Mouse (Mus musculus): Measurements from ENCODE around the gene Gm3402.
"Not testable (repeated sequence)": the region's sequence is repeated elsewhere in the genome, so short reads cannot be mapped to it uniquely, and the experiment has no call there.

The Gm3402 gene

DNA sequence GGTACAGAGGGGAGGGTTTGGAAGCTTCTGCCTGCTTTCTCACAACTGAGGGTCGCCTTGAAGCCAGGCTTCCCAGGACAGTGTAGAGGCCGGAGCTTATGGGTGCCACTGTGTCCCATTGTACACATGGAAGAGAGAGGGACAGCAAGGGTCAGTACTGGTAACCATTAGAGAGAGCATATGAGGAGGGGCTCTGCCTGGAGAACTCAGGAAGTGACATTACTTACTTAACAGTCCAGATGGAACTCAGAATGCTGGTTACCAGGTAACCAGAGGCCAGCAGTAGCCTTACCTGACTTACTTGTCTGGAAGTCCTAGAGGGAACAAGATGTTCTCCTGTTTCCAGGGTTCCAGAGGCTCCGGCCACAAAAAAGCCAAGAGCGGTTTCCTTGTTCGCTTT lies at the start of gene Gm3402:
Gene Gm3402, plus strand, starts transcription at position 301 of the 400 bp plus-strand sequence.
- CTCF ChIA-PET = not testable (repeated sequence)

DNA sequence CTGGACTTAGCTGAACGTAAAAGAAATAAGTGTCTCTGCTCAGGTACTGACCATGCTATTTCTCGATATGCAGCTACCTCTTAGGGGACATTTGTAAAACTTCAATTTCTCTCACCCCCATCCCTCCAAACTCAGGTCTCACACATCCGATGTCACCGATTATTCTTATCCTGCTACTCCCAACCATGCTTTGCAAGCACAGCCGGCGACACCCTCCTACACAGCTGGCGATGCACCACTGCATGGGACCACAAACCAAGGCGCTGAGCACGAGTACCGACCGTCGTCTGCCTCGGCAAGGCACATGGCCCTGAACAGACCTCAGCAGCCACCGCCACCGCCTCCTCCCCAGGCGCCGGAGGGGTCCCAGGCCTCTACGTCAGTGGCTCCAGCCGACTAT lies 47.3 kb upstream of the Gm3402 start:
- CTCF ChIA-PET = no interaction called here

DNA sequence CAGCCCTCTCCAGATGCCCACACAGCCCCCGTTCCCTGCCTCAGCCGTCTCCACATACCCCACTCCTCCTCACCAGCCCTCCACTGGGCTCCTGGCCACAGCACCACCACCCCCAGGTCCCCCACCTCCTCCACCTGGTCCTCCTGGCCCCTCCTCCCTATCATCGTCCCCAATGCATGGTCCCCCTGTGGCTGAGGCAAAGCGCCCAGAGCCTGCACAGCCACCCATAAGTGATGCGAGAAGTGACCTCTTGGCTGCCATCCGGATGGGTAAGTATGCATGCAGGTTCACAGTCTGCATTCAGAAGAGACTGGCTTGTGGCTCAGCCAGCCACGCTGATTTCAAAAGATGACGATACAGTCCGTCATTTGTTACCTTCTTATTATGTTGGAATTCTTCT lies 45.6 kb upstream of the Gm3402 start:
- CTCF ChIA-PET = no interaction called here

DNA sequence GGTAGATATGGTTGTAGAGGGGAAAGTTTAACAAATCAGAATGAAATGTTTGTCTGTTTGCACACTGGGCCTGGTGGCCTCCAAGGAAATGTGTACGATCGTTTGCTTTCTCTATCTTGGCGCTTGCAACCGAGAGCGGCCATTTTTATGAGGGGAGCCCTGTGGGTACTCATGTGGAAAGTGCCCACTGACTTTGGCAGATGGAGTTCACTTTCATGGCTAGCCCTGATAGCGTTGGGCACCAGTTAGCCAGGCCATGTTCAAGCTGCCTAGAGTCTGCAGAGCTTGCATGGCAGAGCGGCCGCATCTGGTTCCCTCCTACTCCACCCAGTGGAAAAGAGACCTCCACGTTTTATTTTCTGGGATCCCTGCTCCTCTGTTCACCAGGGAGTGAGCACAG lies 43.1 kb upstream of the Gm3402 start:
- CTCF ChIA-PET = no interaction called here

DNA sequence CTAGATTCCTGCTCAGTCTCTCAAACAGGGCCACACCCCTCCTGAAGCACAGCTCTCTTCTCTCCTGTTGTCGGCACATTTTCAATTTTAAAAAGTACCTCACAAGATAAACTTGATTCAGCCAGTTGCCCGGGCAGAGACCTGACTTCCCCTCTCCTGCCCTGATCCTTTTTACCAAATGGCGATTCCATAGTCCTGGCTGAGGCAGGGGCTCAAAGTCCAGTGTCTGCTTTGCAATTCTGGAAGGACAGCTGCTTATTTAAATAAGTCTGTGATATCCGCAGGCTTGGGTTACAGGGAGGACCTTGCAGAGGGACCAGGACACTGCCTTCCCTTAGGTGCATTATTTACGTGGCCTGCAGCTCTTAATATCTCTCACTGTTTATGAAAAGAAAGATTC lies 42.6 kb upstream of the Gm3402 start:
- CTCF ChIA-PET = no interaction called here

DNA sequence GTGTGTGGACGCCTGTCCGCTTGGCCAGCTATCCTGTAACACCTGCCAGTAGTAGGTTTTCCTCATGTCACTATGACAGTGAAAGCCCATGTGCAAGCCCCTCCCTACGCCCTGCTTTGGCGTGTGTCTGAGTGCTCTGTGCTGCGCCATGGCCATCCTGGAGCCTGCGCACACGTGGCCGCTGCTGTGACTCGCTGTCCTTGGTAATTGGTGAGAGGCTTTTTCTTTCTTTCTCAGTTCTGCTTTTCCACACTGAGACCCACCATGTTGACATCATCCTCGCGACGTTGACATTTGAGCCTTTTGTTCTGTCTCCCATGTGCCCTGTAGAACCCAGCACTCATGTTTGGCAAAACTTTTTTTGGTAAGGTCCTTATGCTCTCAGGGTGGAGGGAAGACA lies 42.1 kb upstream of the Gm3402 start:
- CTCF ChIA-PET = interaction anchor here (0.7 kb wide), 1 partner anchor 1163 kb away, joined by 6 read pairs; no protein-coding TSS in a partner anchor

DNA sequence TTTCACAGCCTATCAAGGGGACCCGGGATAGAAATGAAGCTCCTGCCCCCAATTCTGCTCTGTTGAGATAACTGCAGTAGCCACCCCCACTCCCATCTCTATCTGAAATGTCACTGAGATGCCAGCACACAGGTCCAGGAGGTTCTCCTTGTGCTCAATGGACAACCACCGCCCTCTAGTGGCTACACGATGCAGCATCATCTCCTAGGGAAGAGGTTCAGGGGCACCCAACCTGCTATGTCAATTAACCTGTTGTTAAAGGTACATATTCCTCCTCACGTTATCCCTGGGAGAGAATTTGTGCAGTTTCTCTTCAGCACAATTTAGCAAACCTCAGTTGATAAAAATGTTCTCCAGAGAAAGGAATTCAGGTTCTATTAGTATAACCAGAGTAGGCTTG lies 34.4 kb upstream of the Gm3402 start:
- CTCF ChIA-PET = not testable (repeated sequence)

DNA sequence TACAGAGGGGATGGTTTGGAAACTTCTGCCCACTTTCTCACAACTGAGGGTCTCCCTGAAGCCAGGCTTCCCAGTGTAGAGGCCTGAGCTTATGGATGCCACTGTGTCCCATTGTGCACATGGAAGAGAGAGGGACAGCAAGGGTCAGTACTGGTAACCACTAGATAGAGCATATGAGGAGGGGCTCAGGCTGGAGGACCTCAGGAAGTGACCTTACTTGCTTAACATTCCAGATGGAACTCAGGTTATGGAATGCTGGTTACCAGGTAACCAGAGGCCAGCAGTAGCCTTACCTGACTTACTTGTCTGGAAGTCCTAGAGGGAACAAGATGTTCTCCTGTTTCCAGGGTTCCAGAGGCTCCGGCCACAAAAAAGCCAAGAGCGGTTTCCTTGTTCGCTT lies 32.3 kb upstream of the Gm3402 start, which contains the start of gene Gm6408:
Gene Gm6408, plus strand, starts transcription at position 301 of the 400 bp plus-strand sequence.
- CTCF ChIA-PET = not testable (repeated sequence)

DNA sequence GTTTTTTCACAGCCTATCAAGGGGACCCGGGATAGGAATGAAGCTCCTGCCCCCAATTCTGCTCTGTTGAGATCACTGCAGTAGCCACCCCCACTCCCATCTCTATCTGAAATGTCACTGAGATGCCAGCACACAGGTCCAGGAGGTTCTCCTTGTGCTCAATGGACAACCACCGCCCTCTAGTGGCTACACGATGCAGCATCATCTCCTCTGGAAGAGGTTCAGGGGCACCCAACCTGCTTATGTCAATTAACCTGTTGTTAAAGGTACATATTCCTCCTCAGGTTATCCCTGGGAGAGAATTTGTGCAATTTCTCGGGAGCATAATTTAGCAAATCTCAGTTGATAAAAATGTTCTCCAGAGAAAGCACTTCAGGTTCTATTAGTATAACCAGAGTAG lies 25.0 kb upstream of the Gm3402 start:
- CTCF ChIA-PET = not testable (repeated sequence)

DNA sequence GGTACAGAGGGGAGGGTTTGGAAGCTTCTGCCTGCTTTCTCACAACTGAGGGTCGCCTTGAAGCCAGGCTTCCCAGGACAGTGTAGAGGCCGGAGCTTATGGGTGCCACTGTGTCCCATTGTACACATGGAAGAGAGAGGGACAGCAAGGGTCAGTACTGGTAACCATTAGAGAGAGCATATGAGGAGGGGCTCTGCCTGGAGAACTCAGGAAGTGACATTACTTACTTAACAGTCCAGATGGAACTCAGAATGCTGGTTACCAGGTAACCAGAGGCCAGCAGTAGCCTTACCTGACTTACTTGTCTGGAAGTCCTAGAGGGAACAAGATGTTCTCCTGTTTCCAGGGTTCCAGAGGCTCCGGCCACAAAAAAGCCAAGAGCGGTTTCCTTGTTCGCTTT lies 22.9 kb upstream of the Gm3402 start, which contains the start of gene Gm6370:
Gene Gm6370, plus strand, starts transcription at position 301 of the 400 bp plus-strand sequence.
- CTCF ChIA-PET = not testable (repeated sequence)

DNA sequence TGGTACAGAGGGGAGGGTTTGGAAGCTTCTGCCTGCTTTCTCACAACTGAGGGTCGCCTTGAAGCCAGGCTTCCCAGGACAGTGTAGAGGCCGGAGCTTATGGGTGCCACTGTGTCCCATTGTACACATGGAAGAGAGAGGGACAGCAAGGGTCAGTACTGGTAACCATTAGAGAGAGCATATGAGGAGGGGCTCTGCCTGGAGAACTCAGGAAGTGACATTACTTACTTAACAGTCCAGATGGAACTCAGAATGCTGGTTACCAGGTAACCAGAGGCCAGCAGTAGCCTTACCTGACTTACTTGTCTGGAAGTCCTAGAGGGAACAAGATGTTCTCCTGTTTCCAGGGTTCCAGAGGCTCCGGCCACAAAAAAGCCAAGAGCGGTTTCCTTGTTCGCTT lies 11.8 kb upstream of the Gm3402 start, which contains the start of gene 4930449I24Rik:
Gene 4930449I24Rik, plus strand, starts transcription at position 301 of the 400 bp plus-strand sequence.
- CTCF ChIA-PET = not testable (repeated sequence)

DNA sequence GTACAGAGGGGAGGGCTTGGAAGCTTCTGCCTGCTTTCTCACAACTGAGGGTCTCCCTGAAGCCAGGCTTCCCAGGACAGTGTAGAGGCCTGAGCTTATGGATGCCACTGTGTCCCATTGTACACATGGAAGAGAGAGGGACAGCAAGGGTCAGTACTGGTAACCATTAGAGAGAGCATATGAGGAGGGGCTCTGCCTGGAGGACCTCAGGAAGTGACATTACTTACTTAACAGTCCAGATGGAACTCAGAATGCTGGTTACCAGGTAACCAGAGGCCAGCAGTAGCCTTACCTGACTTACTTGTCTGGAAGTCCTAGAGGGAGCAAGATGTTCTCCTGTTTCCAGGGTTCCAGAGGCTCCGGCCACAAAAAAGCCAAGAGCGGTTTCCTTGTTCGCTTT lies 11.6 kb downstream of the Gm3402 start, which contains the start of gene Gm3404:
Gene Gm3404, plus strand, starts transcription at position 301 of the 400 bp plus-strand sequence.
- CTCF ChIA-PET = not testable (repeated sequence)

DNA sequence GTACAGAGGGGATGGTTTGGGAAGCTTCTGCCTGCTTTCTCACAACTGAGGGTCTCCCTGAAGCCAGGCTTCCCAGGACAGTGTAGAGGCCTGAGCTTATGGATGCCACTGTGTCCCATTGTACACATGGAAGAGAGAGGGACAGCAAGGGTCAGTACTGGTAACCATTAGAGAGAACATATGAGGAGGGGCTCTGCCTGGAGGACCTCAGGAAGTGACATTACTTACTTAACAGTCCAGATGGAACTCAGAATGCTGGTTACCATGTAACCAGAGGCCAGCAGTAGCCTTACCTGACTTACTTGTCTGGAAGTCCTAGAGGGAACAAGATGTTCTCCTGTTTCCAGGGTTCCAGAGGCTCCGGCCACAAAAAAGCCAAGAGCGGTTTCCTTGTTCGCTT lies 23.4 kb downstream of the Gm3402 start, which contains the start of gene Gm3409:
Gene Gm3409, plus strand, starts transcription at position 301 of the 400 bp plus-strand sequence.
- CTCF ChIA-PET = not testable (repeated sequence)

DNA sequence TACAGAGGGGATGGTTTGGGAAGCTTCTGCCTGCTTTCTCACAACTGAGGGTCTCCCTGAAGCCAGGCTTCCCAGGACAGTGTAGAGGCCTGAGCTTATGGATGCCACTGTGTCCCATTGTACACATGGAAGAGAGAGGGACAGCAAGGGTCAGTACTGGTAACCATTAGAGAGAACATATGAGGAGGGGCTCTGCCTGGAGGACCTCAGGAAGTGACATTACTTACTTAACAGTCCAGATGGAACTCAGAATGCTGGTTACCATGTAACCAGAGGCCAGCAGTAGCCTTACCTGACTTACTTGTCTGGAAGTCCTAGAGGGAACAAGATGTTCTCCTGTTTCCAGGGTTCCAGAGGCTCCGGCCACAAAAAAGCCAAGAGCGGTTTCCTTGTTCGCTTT lies 41.9 kb downstream of the Gm3402 start, which contains the start of gene Gm3415:
Gene Gm3415, plus strand, starts transcription at position 301 of the 400 bp plus-strand sequence.
- CTCF ChIA-PET = not testable (repeated sequence)

DNA sequence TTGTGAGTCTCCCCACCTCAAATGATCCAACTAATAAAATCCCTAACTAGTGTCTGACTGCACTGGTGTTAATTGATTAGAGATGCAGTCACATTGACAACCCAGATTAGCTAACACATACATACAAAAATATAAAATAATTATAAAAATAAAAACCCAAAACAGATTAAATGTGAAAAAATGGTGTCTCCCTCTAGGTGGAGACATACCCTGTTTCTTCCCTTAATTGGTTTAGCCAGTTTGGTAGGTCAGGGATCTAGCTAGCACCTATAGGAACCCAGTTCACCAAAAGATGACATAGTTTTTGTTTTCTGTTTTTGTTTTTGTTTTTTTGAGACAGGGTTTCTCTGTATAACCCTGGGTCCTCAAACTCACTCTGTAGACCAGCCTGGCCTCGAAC lies 50.3 kb downstream of the Gm3402 start:
- CTCF ChIA-PET = no interaction called here
